Mouse (Mus musculus) neutrophil, adult 5-6 weeks (primary cell): ENCODE measurements around the gene Cdc25b. TPM values are rescaled to one million over a fixed set of nuclear protein-coding genes. Genes with fewer than 3 reads are reported as not detected.
A peak's percentile ranks its signal among the peaks of the same experiment; 100 is the strongest.

Experiments
- ATAC-seq: fragments of 151-379, 151-347 bp; 2 replicates; pipeline ENCODE4 v1.8.0; 2017; ENCODE audit warnings: mild to moderate bottlenecking, moderate TSS enrichment; ENCODE audit not compliant: insufficient number of reproducible peaks, poor library complexity, low FRiP score, severe bottlenecking; ENCODE audit errors: extremely low read depth
- total RNA-seq: library from RNA; stranded (forward); fragments of 200-1000 nt; gene quantifications from 2 replicates; pipeline ENCODE4 v1.2.3, GENCODE M21; 2017

Cdc25b gene
- total RNA-seq, 1 experiment from 2014 or later: 116 TPM

- ATAC-seq: no peak
Measured at GRCm38 (mm10) chr2:131159491-131159910, 27.2 kb upstream of the Cdc25b start.

DNA sequence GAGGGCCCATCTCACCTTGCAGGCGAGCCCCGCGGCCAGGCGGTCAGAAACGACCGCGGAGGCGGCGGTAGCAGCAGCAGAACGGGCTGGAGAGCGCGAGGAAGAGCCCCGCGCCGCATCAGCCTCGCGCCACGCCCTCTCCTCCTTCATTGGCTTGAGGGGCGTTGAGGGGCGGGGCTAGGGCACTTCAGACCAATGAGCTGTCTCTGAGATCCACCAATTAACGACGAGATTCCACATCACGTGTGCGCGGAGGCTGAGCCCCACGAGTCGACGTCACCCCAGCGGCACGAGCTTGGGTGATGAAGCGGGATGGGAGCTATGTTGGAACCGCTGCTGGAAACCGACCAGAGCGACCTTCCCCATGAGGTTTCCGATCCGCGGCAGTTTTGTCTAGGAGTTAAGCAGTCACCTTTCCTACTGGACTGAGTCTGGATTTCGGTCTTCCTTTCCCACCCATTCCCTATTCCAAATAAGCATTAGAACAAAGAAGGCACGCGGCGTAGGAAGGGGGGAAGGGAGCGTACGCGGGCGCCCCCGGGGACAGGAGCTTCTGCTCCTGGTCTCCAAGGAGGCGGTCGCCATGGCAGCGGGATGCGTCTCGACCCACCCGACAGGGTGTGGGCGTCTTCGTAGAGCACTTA, 26.7 kb upstream of the Cdc25b start, which contains the start of gene 1700037H04Rik:
1700037H04Rik (minus strand) TSS at position 144 of the 644 bp plus-strand sequence.
- ATAC-seq: peak; percentile 98

DNA sequence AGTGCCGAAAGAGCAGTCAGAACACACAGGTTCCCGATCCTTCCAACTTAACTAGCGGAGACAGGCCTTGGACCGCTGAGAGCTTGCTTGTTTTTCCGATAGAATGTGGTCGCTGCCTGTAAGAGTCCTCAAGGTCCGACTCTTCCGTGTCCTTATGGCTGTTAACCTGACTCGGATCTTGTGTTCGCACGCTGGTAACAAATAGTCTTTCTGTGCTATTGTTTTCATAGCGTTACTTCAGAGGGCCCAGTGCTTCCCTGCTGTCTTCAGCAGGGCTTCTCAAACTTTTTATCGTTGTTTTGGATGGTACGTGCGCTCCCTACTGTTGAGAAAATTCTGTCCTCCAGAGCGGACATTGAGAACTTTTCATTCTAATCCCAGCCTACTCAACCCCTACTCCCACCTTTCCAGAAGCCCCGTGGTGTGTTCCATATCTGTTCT, 26.1 kb upstream of the Cdc25b start:
- ATAC-seq: no peak

- ATAC-seq: no peak
Measured at GRCm38 (mm10) chr2:131163924-131164323, 22.8 kb upstream of the Cdc25b start.

GRCm38 (mm10) chr2:131166172-131166571, 20.6 kb upstream of the Cdc25b start:
- no peak for ATAC-seq

- no peak for ATAC-seq
Measured at GRCm38 (mm10) chr2:131167984-131168383, 18.8 kb upstream of the Cdc25b start.

DNA sequence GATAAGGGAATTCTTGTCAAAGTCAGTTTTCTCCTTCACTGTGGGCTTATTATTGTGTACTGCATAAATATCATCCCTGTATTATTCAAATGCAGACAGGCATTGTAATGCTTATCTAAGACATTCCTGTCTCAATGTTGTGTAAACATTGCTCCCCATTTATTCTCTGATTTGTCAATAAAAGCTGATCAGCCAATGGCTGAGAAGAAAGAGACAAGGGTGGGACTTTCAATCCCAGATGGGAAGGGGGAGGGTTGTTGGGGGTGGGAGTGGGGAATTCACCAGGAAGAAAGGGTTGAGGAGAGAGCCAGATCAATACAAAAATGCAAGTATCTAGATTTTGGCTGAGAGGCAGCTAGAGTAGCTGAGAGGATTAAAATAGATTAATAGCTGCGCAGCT, 17.8 kb upstream of the Cdc25b start:
- ATAC-seq: no peak

- ATAC-seq: no peak
Measured at GRCm38 (mm10) chr2:131170936-131171335, 15.8 kb upstream of the Cdc25b start.

GRCm38 (mm10) chr2:131171401-131172104, 15.2 kb upstream of the Cdc25b start:
- no peak for ATAC-seq

DNA sequence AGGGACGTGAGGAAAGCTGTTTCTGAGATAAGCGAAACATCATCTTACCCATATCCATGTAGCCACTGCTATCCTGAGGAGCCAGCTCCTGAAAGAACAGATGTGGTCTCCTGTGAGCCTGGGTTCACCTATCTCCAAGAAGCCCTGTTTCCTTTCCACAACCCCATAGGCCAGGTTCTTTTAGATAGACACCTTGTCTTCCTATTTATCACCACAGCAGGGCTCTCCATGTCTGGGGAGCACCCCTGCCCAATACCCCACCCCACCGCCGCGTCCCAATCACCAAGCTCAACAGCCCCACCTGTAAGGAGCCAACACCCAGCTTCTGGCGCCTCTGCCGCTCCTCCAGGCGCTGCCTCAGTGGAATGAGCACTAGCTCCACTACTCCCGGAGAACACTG, 14.4 kb upstream of the Cdc25b start:
- ATAC-seq: no peak

- ATAC-seq: peak; percentile 80
Measured at GRCm38 (mm10) chr2:131174700-131175099, 12.0 kb upstream of the Cdc25b start.

DNA sequence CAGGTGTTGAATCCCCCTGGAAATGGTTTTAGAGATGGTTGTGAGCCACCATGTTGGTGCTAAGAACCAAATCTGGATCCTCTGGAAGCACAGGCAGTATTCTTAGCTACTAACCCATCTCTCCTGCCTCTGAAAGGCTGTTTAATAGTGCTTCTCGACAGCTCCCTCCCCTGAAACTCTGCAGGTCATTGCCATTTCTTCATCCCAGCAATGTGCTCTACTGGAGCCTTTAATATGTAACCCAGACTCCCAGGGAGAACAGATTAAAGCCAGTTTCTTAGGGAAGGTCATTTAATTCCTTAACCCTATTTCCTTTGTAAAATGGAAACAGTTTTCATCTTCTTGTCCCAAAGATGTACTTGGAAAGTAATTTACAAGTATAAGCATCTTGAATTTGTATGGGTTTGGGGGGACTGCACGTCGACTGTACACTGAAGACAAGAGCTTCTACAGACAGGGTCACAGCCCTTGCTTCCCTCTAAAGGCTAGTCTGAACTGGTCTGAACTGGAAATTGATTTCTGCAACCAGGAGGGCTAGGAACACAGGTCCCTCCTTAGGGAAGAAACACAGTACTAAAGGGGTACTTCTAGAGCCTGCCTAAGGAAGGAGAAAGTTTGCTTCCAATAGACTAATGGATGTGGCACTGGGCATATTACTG, 11.3 kb upstream of the Cdc25b start:
- no peak for ATAC-seq

DNA sequence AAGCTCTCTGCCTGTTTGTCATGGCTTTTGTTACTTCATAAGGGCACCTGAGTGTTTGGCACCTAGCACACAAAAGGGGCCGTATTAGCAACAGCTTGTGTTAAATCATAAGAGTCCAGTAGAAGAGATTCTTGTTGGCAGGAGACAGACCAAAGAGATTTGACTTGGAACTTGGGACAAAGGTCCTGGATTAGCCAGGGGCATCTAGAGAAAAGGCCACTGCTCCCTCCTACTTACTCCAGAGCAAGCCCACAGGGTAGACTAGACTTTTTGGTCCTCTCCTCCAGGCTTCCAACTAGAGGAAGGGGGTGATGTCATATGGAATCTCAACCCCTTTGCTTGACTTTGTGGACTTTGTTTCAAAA, 10.8 kb upstream of the Cdc25b start:
- no peak for ATAC-seq

DNA sequence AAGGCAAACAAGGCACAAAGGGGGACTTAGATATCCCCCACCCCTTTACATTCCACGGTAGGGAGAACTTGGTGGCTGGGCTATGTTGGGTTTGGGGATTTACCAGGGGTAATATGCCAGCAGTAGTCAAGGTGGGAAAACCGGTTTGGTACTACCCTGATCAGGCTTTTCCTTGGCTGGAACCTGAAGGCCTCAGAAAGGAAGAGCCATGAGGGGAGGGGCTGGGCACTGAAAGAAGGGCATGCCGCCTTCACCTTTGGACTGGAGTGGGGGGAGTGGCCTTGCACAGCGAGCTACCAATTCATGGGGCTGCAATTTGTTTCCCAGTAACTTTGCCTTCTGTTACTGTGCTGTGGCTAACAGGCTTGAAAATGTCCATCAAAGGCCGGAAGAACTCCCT, 10.3 kb upstream of the Cdc25b start:
- no peak for ATAC-seq

GRCm38 (mm10) chr2:131177932-131178331, 8.8 kb upstream of the Cdc25b start:
- ATAC-seq: no peak

GRCm38 (mm10) chr2:131178828-131179245, 7.9 kb upstream of the Cdc25b start:
- ATAC-seq: no peak

DNA sequence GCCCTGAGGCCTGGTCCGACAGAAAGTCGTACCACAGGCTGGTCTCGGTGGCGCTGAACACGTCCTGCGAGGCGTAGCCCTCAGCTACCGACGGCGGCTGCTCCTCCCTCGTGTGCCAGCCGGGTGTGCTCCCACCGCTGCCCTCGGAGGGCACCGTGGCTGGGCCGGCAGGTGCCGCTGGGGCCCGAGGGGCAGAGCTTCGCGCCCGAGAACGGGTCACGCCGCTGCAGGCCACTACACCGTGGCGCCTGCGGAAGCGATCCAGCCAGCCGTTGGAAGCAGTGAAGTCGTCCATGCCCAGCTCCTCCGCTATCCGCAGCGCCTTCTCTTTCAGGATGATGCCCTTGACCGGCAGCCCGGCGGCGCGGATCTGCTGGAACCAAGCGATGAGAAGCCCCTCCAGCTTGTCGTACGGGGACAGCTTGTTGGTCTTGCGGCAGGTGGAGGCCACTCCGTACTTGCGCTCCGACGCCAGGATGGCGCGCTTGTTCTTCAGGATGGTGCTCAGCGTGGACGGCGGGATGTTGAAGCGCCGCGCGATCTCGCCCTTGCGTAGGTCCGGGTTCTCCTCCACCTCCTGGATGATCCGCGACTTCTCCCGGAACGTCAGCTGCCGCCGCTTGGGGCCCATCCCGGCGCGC, 7.4 kb upstream of the Cdc25b start:
- ATAC-seq: peak; percentile 11; the same call in 1 of the 2 replicates

DNA sequence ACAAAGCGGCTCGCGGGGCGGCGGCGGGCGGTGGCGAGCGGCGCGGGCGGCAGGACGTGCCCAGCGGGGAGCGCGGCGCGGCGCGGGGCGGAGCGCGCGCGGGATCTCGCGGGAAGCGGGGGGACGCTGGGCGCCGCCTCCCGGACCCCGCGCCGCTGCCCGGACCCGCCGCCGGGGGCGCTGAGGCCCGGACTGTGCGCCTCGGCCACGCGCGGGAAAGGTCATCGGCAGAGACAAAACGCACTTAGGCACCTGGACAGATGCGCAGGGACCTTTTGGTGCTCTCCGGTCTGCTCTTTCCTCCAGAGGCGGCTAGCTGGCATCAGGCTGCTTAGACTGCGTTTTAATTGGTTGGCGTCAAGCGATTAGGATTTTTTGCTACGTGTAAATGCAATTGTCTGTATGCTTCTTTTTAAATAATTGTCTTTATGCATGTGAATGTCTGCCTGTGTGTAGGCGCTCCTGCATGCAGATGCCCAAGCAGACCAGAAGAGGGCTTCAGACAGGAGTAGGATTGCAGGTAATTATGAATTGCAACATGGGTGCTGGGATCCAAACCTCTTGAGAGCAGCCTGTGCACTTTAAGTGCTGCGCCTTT, 6.7 kb upstream of the Cdc25b start, which contains the start of gene Cenpb:
Cenpb (minus strand) TSS at position 78 of the 598 bp plus-strand sequence.
- peak; percentile 33; the same call in 1 of the 2 replicates for ATAC-seq

GRCm38 (mm10) chr2:131186343-131186742, 406 bp upstream of the Cdc25b start:
- no peak for ATAC-seq
